Mouse (Mus musculus) intestine, postnatal 0 days (tissue): Measurements from ENCODE around the gene Lsm10. TPM values are rescaled to one million over a fixed set of nuclear protein-coding genes. Genes with fewer than 3 reads are reported as not detected.

ENCODE experiments used
- ATAC-seq: fragments of 200-750 bp; cut with Nextera tagmentation; 2 replicates; pipeline ENCODE4 v1.8.0; 2017; ENCODE audit warnings: mild to moderate bottlenecking, moderate TSS enrichment, moderate library complexity
- H3K27ac ChIP-seq: fragments of 300-500 bp; sonication (generic); 2 replicates; pipeline ENCODE4 v1.5.1; 2014; ENCODE audit warnings: mild to moderate bottlenecking, low read depth, low read length, moderate library complexity
- H3K27me3 ChIP-seq: fragments of 300-500 bp; sonication (generic); replicated peaks from 2 replicates; pipeline ENCODE4 v1.6.1; 2014; ENCODE audit warnings: low read length, mixed read lengths; ENCODE audit not compliant: control insufficient read depth, insufficient read depth
- H3K36me3 ChIP-seq: fragments of 300-500 bp; sonication (generic); 2 replicates; pipeline ENCODE4 v1.6.1; 2014; ENCODE audit warnings: mild to moderate bottlenecking, moderate library complexity; ENCODE audit not compliant: control insufficient read depth, insufficient read depth
- H3K4me1 ChIP-seq: fragments of 300-500 bp; sonication (generic); replicated peaks from 2 replicates; pipeline ENCODE4 v1.6.1; 2014; ENCODE audit warnings: antibody characterized with exemption, low read length, mixed read lengths; ENCODE audit not compliant: control insufficient read depth, insufficient read depth
- H3K4me2 ChIP-seq: fragments of 300-500 bp; sonication (generic); replicated peaks from 2 replicates; pipeline ENCODE4 v1.6.1; 2014; ENCODE audit warnings: low read depth, mild to moderate bottlenecking, moderate library complexity
- H3K4me3 ChIP-seq: fragments of 300-500 bp; sonication (generic); 2 replicates; pipeline ENCODE4 v1.5.1; 2014; ENCODE audit warnings: low read depth, low read length
- H3K9ac ChIP-seq: fragments of 300-500 bp; sonication (generic); 2 replicates; pipeline ENCODE4 v1.6.1; 2014; ENCODE audit warnings: mild to moderate bottlenecking, low read depth, low read length
- H3K9me3 ChIP-seq: fragments of 300-500 bp; sonication (generic); 2 replicates; pipeline ENCODE4 v1.6.1; 2016; ENCODE audit warnings: mixed run types; ENCODE audit not compliant: control insufficient read depth
- CTCF ChIP-seq: sonication (generic); IDR thresholded peaks from 2 replicates; pipeline ENCODE4 v1.5.1; 2016; ENCODE audit warnings: low read depth, mild to moderate bottlenecking, control low read depth, antibody characterized with exemption, moderate library complexity
- WGBS: fragments of 180-500 bp; shearing (Covaris S2); extraction: QIAGEN DNeasy Blood & Tissue Kit; methylation state at CpG from one replicate; pipeline ENCODE4 v1.1.7; 2014; 5-methylcytosine and 5-hydroxymethylcytosine counted together
- polyA plus RNA-seq: library from polyadenylated mRNA; unstranded; fragments of >200 nt; fragmentation: Nextera tagmentation; extraction: Ambion mirVana; gene quantifications from 2 replicates; pipeline ENCODE4 v1.2.1, GENCODE M21; 2015

The Lsm10 gene
- polyA plus RNA-seq, 1 experiment from 2014 or later, result 49.0 TPM

- Histone ChIP-seq H3K4me3 (no peak overlapping the region), H3K27me3 (no peaks in the 10 kb centered on the region), H3K9me3 (no peaks in the 10 kb centered on the region), H3K4me1 (no peaks in the 10 kb centered on the region), H3K36me3 (peaks cover 32% of the 10 kb centered on the region), H3K27ac (no peak overlapping the region), H3K4me2 (no peak overlapping the region), H3K9ac (no peak overlapping the region)
- no peak for ATAC-seq
- WGBS, result 98% methylated on average over 2 of the region's 2 CpGs
- no peak for TF ChIP-seq CTCF
Observed at GRCm38 (mm10) chr4:126120506-126120905, 24.1 kb downstream of the Lsm10 start.

- no peaks in the 10 kb centered on the region for H3K27me3 ChIP-seq
Observed at GRCm38 (mm10) chr4:126123309-126124040, 27.1 kb downstream of the Lsm10 start.

GRCm38 (mm10) chr4:126130502-126130901 lies 34.1 kb downstream of the Lsm10 start:
- Histone ChIP-seq H3K4me3 (no peak overlapping the region), H3K36me3 (peaks cover 67% of the 10 kb centered on the region), H3K27ac (peak overlapping the region; percentile 62), H3K9ac (no peak overlapping the region), H3K27me3 (no peaks in the 10 kb centered on the region), H3K9me3 (no peaks in the 10 kb centered on the region), H3K4me2 (no peak overlapping the region), H3K4me1 (no peaks in the 10 kb centered on the region)
- no peak for TF ChIP-seq CTCF
- WGBS, result 53% methylated on average over 11 of the region's 11 CpGs
- no peak for ATAC-seq

More at GRCm38 (mm10) chr4:126123309-126124040, 27.1 kb downstream of the Lsm10 start:
- H3K4me3 ChIP-seq, result no peak overlapping the region
- H3K4me2 ChIP-seq, result no peak overlapping the region
- no peaks in the 10 kb centered on the region for H3K9me3 ChIP-seq
- TF ChIP-seq CTCF, result no peak
- H3K4me1 ChIP-seq, result no peaks in the 10 kb centered on the region
- WGBS, result 80% methylated on average over 10 of the region's 10 CpGs
- no peak for ATAC-seq
- H3K36me3 ChIP-seq, result peaks cover 49% of the 10 kb centered on the region
- H3K27ac ChIP-seq, result no peak overlapping the region
- H3K9ac ChIP-seq, result no peak overlapping the region

- Histone ChIP-seq H3K36me3 (peaks cover 67% of the 10 kb centered on the region), H3K27ac (peak overlapping the region; percentile 31), H3K4me2 (0 out of 2 replicates have a peak overlapping the region, but pooled peaks have one; percentile 3), H3K27me3 (no peaks in the 10 kb centered on the region), H3K4me3 (no peak overlapping the region), H3K9me3 (no peaks in the 10 kb centered on the region), H3K4me1 (no peaks in the 10 kb centered on the region), H3K9ac (no peak overlapping the region)
- 62% methylated on average over 10 of the region's 10 CpGs for WGBS
- TF ChIP-seq CTCF, result no peak
- no peak for ATAC-seq
Observed at GRCm38 (mm10) chr4:126131290-126132121, 35.1 kb downstream of the Lsm10 start.

GRCm38 (mm10) chr4:126132636-126133264 lies 36.3 kb downstream of the Lsm10 start:
- WGBS, result 65% methylated on average over 6 of the region's 6 CpGs
- no peaks in the 10 kb centered on the region for H3K4me1 ChIP-seq
- peak overlapping the region; percentile 31; the same call in 1 of the 2 replicates for H3K27ac ChIP-seq
- no peak for TF ChIP-seq CTCF
- no peaks in the 10 kb centered on the region for H3K27me3 ChIP-seq
- no peak for ATAC-seq
- H3K4me2 ChIP-seq, result no peak overlapping the region
- H3K4me3 ChIP-seq, result no peak overlapping the region
- no peak overlapping the region for H3K9ac ChIP-seq
- H3K9me3 ChIP-seq, result no peaks in the 10 kb centered on the region
- peaks cover 69% of the 10 kb centered on the region for H3K36me3 ChIP-seq

GRCm38 (mm10) chr4:126134236-126134635 lies 37.8 kb downstream of the Lsm10 start:
- no peak for TF ChIP-seq CTCF
- Histone ChIP-seq H3K4me1 (no peaks in the 10 kb centered on the region), H3K4me3 (no peak overlapping the region), H3K4me2 (no peak overlapping the region), H3K36me3 (peaks cover 71% of the 10 kb centered on the region), H3K27me3 (no peaks in the 10 kb centered on the region), H3K27ac (no peak overlapping the region), H3K9ac (no peak overlapping the region), H3K9me3 (no peaks in the 10 kb centered on the region)
- no peak for ATAC-seq
- WGBS, result 94% methylated on average over 4 of the region's 4 CpGs
